ENCODE assay signal across 10 mouse cellular contexts in the genomic region with DNA sequence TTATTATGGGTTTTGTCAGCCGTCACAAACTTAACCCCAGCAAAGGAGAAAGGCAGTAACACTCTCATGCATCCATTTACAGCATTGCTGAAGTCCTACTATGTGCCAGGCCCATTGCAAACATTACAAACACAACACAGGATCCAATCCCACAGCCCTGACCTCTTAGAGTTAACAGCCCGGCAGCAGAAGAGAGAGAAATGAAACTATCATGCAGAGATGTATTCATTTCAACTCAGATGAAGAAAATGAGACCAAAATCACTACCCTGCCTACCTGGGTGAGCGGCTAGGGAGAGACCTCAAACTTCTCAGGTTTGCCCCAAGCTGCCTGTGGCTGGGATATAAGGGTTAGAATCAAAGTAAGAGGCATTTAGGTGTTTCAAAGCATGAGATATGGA. TPM values are rescaled to one million over a fixed set of nuclear protein-coding genes. Genes with fewer than 3 reads are reported as not detected.
DNase-seq lines count a peak whose midpoint lies in the region; ATAC-seq lines count a peak whose summit lies in the region.
"Had no signal": no experiment of that assay in that cellular context is flagged by ENCODE, and none has a peak within 500 bp of the region (broad histone marks: within the 10 kb centered on the region; RNA-seq: fewer than 3 reads in every experiment).

No protein-coding gene starts in this region.

- H3K36me3 ChIP-seq in kidney, embryonic 15.5 days: no peaks in the 10 kb centered on the region
- no peaks in the 10 kb centered on the region for H3K36me3 ChIP-seq in embryonic facial prominence, embryonic 10.5 days (replicated peaks)
- H3K36me3 ChIP-seq in limb, embryonic 13.5 days: no peaks in the 10 kb centered on the region

- WGBS in kidney, embryonic 15.5 days: 44% methylated on average over 3 of the region's 3 CpGs
- 58% methylated on average over 3 of the region's 3 CpGs for WGBS in embryonic facial prominence, embryonic 10.5 days
- WGBS in limb, embryonic 13.5 days: 54% methylated on average over 3 of the region's 3 CpGs

- H3K27me3 ChIP-seq in kidney, embryonic 15.5 days: no peaks in the 10 kb centered on the region
- peaks cover 11% of the 10 kb centered on the region; the same call in 1 of the 2 replicates for H3K27me3 ChIP-seq in embryonic facial prominence, embryonic 10.5 days (replicated peaks; ENCODE audit: low read depth, poor library complexity, severe bottlenecking)
- no peaks in the 10 kb centered on the region for H3K27me3 ChIP-seq in limb, embryonic 13.5 days
- H3K27me3 ChIP-seq: Patski had no signal

- H3K4me3 ChIP-seq in kidney, embryonic 15.5 days (replicated peaks): no peak overlapping the region
- no peak overlapping the region for H3K4me3 ChIP-seq in embryonic facial prominence, embryonic 10.5 days
- no peak overlapping the region for H3K4me3 ChIP-seq in limb, embryonic 13.5 days

- no peak for ATAC-seq in kidney, embryonic 15.5 days (replicated peaks; ENCODE audit: low FRiP score)
- ATAC-seq in limb, embryonic 13.5 days (ENCODE audit: low FRiP score, low read depth): no peak
- no peak for ATAC-seq in megakaryocyte-erythroid progenitor cell, adult 5-6 weeks (replicated peaks; ENCODE audit: low FRiP score, low TSS enrichment, poor library complexity, severe bottlenecking)
- ATAC-seq: Patski had no signal

- H3K27ac ChIP-seq in kidney, embryonic 15.5 days: peak overlapping the region; percentile 76
- peak overlapping the region; percentile 94 for H3K27ac ChIP-seq in embryonic facial prominence, embryonic 10.5 days (replicated peaks)
- peak overlapping the region; percentile 63; the same call in 1 of the 2 replicates for H3K27ac ChIP-seq in limb, embryonic 13.5 days

- H3K4me2 ChIP-seq in kidney, embryonic 15.5 days: no peak overlapping the region
- H3K4me2 ChIP-seq in limb, embryonic 13.5 days (replicated peaks): peak overlapping the region; percentile 32; the same call in 1 of the 2 replicates

- H3K9ac ChIP-seq in kidney, embryonic 15.5 days: no peak overlapping the region
- H3K9ac ChIP-seq in limb, embryonic 13.5 days: no peak overlapping the region

- no peak for DNase-seq in kidney, adult 18-20 months
- DNase-seq in B cell, adult 2 months: peak; percentile 56 to 59
- no peak for DNase-seq in embryonic facial prominence, embryonic 10.5 days (ENCODE audit: low spot score)
- DNase-seq in right cerebral cortex, adult 18-20 months: no peak
- DNase-seq in adrenal gland, adult (ENCODE audit: inconsistent age in 2 of 2, low spot score in 1 of 2): no peak
- DNase-seq: cerebellum, adult 11 months had no signal

- H3K4me1 ChIP-seq in kidney, embryonic 15.5 days: peaks cover 87% of the 10 kb centered on the region
- peaks cover 88% of the 10 kb centered on the region for H3K4me1 ChIP-seq in embryonic facial prominence, embryonic 10.5 days
- peaks cover 89% of the 10 kb centered on the region for H3K4me1 ChIP-seq in limb, embryonic 13.5 days

- H3K9me3 ChIP-seq in kidney, embryonic 15.5 days (replicated peaks): no peaks in the 10 kb centered on the region
- no peaks in the 10 kb centered on the region for H3K9me3 ChIP-seq in embryonic facial prominence, embryonic 10.5 days
- no peaks in the 10 kb centered on the region for H3K9me3 ChIP-seq in limb, embryonic 13.5 days

RNA-seq across cellular contexts. Expression of gene Btg2, which starts 12.4 kb away (rescaled TPM):
- 31.1 and 32.2 TPM in 2 replicates for polyA plus RNA-seq in kidney, embryonic 15.5 days (2015; fragmentation: Nextera tagmentation; extraction: Ambion mirVana)
- polyA plus RNA-seq in embryonic facial prominence, embryonic 10.5 days (2016; fragmentation: Nextera tagmentation; extraction: Ambion mirVana): 32.5 and 40.4 TPM in 2 replicates
- polyA plus RNA-seq in limb, embryonic 13.5 days (2015; fragmentation: Nextera tagmentation; extraction: Ambion mirVana): 27.1 and 28.2 TPM in 2 replicates
- total RNA-seq in megakaryocyte-erythroid progenitor cell, adult 5-6 weeks (2014; fragmentation: Nextera tagmentation): 2.0 and 3.9 TPM in 2 replicates
- 58.5 and 61.6 TPM in 2 replicates for total RNA-seq in megakaryocyte-erythroid progenitor cell, adult 5-6 weeks (2017)

RNA-seq across cellular contexts. Expression of gene Fmod, which starts 29.5 kb away (rescaled TPM):
- 11.6 and 12.4 TPM in 2 replicates for polyA plus RNA-seq in kidney, embryonic 15.5 days (2015; fragmentation: Nextera tagmentation; extraction: Ambion mirVana)
- 2.0 and 2.2 TPM in 2 replicates for polyA plus RNA-seq in embryonic facial prominence, embryonic 10.5 days (2016; fragmentation: Nextera tagmentation; extraction: Ambion mirVana)
- polyA plus RNA-seq in limb, embryonic 13.5 days (2015; fragmentation: Nextera tagmentation; extraction: Ambion mirVana): 42.1 and 48.5 TPM in 2 replicates
- not detected in 2 replicates for total RNA-seq in megakaryocyte-erythroid progenitor cell, adult 5-6 weeks (2014; fragmentation: Nextera tagmentation)
- not detected in 2 replicates for total RNA-seq in megakaryocyte-erythroid progenitor cell, adult 5-6 weeks (2017)

RNA-seq across cellular contexts. Expression of gene Chit1, which starts 44.5 kb away (rescaled TPM):
- polyA plus RNA-seq in kidney, embryonic 15.5 days (2015; fragmentation: Nextera tagmentation; extraction: Ambion mirVana): 0.30 and 0.31 TPM in 2 replicates
- polyA plus RNA-seq in embryonic facial prominence, embryonic 10.5 days (2016; fragmentation: Nextera tagmentation; extraction: Ambion mirVana): 0.09 TPM in 1 of 2 replicates, not detected in the other
- 0.17 and 0.26 TPM in 2 replicates for polyA plus RNA-seq in limb, embryonic 13.5 days (2015; fragmentation: Nextera tagmentation; extraction: Ambion mirVana)
- total RNA-seq in megakaryocyte-erythroid progenitor cell, adult 5-6 weeks (2014; fragmentation: Nextera tagmentation): not detected in 2 replicates
- total RNA-seq in megakaryocyte-erythroid progenitor cell, adult 5-6 weeks (2017): not detected in 2 replicates
- polyA plus RNA-seq: Patski had no signal

Comparison
In these comparisons a context has a peak if more than half of its experiments do, and no peak if none do; other contexts are left out.
1. DNase-seq: peak in B cell, adult 2 months (2 of 2); none in kidney, adult 18-20 months (single experiment), embryonic facial prominence, embryonic 10.5 days (single experiment), right cerebral cortex, adult 18-20 months (single experiment) and adrenal gland, adult (0 of 2).
2. Peak in every context shown above with its lines, with median percentiles within 50 percentile points of each other: H3K27ac ChIP-seq.